Mouse (Mus musculus) limb, embryonic 13.5 days (tissue): ENCODE results near the gene Lclat1. TPM values are rescaled to one million over a fixed set of nuclear protein-coding genes. Genes with fewer than 3 reads are reported as not detected.

Source experiments
- ATAC-seq: fragments of 200-750 bp; cut with Nextera tagmentation; 2 replicates; pipeline ENCODE4 v1.8.0; 2017; ENCODE audit warnings: low read depth, moderate number of reproducible peaks, moderate TSS enrichment; ENCODE audit not compliant: low FRiP score
- H3K27ac ChIP-seq: fragments of 300-500 bp; sonication (generic); 2 replicates; pipeline ENCODE4 v1.5.1; 2015; ENCODE audit warnings: inconsistent platforms, mild to moderate bottlenecking, moderate library complexity
- H3K27me3 ChIP-seq: fragments of 300-500 bp; sonication (generic); 2 replicates; pipeline ENCODE4 v1.6.1; 2015; ENCODE audit warnings: mild to moderate bottlenecking, inconsistent platforms
- H3K36me3 ChIP-seq: fragments of 300-500 bp; sonication (generic); 2 replicates; pipeline ENCODE4 v1.6.1; 2015; ENCODE audit warnings: inconsistent platforms, mild to moderate bottlenecking, moderate library complexity
- H3K4me1 ChIP-seq: fragments of 300-500 bp; sonication (generic); 2 replicates; pipeline ENCODE4 v1.6.1; 2015; ENCODE audit warnings: inconsistent platforms
- H3K4me2 ChIP-seq: fragments of 300-500 bp; sonication (generic); replicated peaks from 2 replicates; pipeline ENCODE4 v1.6.1; 2015; ENCODE audit warnings: inconsistent platforms, mild to moderate bottlenecking, moderate library complexity
- H3K4me3 ChIP-seq: fragments of 300-500 bp; sonication (generic); 2 replicates; pipeline ENCODE4 v1.5.1; 2015; ENCODE audit warnings: moderate library complexity, mild to moderate bottlenecking, inconsistent platforms
- H3K9ac ChIP-seq: fragments of 300-500 bp; sonication (generic); 2 replicates; pipeline ENCODE4 v1.6.1; 2015; ENCODE audit warnings: mild to moderate bottlenecking, inconsistent platforms
- H3K9me3 ChIP-seq: fragments of 300-500 bp; sonication (generic); 2 replicates; pipeline ENCODE4 v1.6.1; 2016; ENCODE audit warnings: inconsistent platforms
- WGBS: fragments of 180-500 bp; shearing (Covaris S2); methylation state at CpG from one replicate; pipeline ENCODE4 v1.1.7; 2015; 5-methylcytosine and 5-hydroxymethylcytosine counted together
- polyA plus RNA-seq: library from polyadenylated mRNA; unstranded; fragments of >200 nt; fragmentation: Nextera tagmentation; extraction: Ambion mirVana; gene quantifications from 2 replicates; pipeline ENCODE4 v1.2.1, GENCODE M21; 2015

Gene Lclat1
- polyA plus RNA-seq, 1 experiment from 2014 or later: 9.9 TPM

DNA sequence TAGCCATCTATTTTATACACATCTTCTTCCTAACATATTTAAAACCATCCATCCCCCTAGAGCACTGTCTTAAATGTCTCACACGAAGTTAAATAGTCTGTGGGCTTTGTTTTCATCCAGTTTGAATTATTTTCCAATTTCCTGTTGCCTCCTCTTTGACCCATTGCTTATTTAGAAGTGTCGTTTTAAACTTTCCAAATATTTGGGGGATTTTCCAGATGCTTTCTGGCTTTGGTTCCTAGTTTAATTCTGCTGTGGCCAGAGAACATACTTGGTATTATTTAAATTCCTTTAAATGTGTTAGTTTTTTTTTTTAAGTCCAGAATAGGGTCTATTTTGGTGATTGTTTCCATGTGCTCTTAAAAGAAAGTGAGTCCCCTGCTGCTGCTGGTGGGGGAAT is 176.5 kb downstream of the Lclat1 start:
- 8% methylated on average over 2 of the region's 2 CpGs for WGBS
- no peaks in the 10 kb centered on the region for H3K9me3 ChIP-seq
- H3K36me3 ChIP-seq: no peaks in the 10 kb centered on the region
- H3K27me3 ChIP-seq: no peaks in the 10 kb centered on the region
- H3K4me1 ChIP-seq: peaks cover 12% of the 10 kb centered on the region; the same call in 1 of the 2 replicates
- no peak overlapping the region for H3K27ac ChIP-seq
- ATAC-seq: peak; percentile 36; the same call in 1 of the 2 replicates
- H3K4me3 ChIP-seq: no peak overlapping the region
- no peak overlapping the region for H3K9ac ChIP-seq
- no peak overlapping the region for H3K4me2 ChIP-seq

Other genes with a start within 250 kb of the Lclat1 start
- gene Lbh, start 189.7 kb upstream of the Lclat1 start, polyA plus RNA-seq: 3.2 and 3.5 TPM in 2 replicates